Mouse (Mus musculus): ENCODE measurements around the gene Adk.

Adk gene

GRCm38 (mm10) chr14:21102666-21103203, 50.4 kb downstream of the Adk start:
- no peak for DNase-seq

- no peak for DNase-seq
These were observed 52.7 kb downstream of the Adk start for GRCm38 (mm10) chr14:21105049-21105448.

- DNase-seq, result no peak
These were observed 54.2 kb downstream of the Adk start for GRCm38 (mm10) chr14:21106582-21106981.

GRCm38 (mm10) chr14:21107551-21107950, 55.2 kb downstream of the Adk start:
- DNase-seq, result no peak

GRCm38 (mm10) chr14:21110492-21110891, 58.1 kb downstream of the Adk start:
- no peak for DNase-seq

- DNase-seq, result no peak
These were observed 59.1 kb downstream of the Adk start for GRCm38 (mm10) chr14:21111500-21111899.

GRCm38 (mm10) chr14:21112174-21112573, 59.8 kb downstream of the Adk start:
- DNase-seq, result no peak

- DNase-seq, result no peak
These were observed 60.4 kb downstream of the Adk start for GRCm38 (mm10) chr14:21112742-21113141.

GRCm38 (mm10) chr14:21114339-21114738, 62.0 kb downstream of the Adk start:
- DNase-seq, result no peak

- no peak for DNase-seq
These were observed 62.9 kb downstream of the Adk start for GRCm38 (mm10) chr14:21115318-21115717.

- peak in 1 of 2 experiments; percentile 15 for DNase-seq
These were observed 63.6 kb downstream of the Adk start for GRCm38 (mm10) chr14:21115888-21116460.

GRCm38 (mm10) chr14:21118095-21118494, 65.7 kb downstream of the Adk start:
- no peak for DNase-seq

- peak in 1 of 2 experiments; percentile 20 for DNase-seq
These were observed 67.4 kb downstream of the Adk start for GRCm38 (mm10) chr14:21119653-21120313.

- DNase-seq, result peak; percentile 28 to 77
These were observed 68.1 kb downstream of the Adk start for GRCm38 (mm10) chr14:21120473-21120872.

- no peak for DNase-seq
These were observed 74.8 kb downstream of the Adk start for GRCm38 (mm10) chr14:21127215-21127614.

GRCm38 (mm10) chr14:21136906-21137305, 84.5 kb downstream of the Adk start:
- DNase-seq, result peak; percentile 53 to 80

- DNase-seq, result no peak
These were observed 90.2 kb downstream of the Adk start for GRCm38 (mm10) chr14:21142603-21143002.

- DNase-seq, result peak in 1 of 2 experiments; percentile 17
These were observed 91.2 kb downstream of the Adk start for GRCm38 (mm10) chr14:21143406-21144115.

GRCm38 (mm10) chr14:21147171-21147570, 94.8 kb downstream of the Adk start:
- DNase-seq, result no peak

GRCm38 (mm10) chr14:21150301-21150700, 97.9 kb downstream of the Adk start:
- no peak for DNase-seq

- no peak for DNase-seq
These were observed 99.7 kb downstream of the Adk start for GRCm38 (mm10) chr14:21152055-21152454.

- DNase-seq, result no peak
These were observed 113.3 kb downstream of the Adk start for GRCm38 (mm10) chr14:21165706-21166105.

GRCm38 (mm10) chr14:21166114-21166513, 113.7 kb downstream of the Adk start:
- DNase-seq, result no peak
